Mouse (Mus musculus): ENCODE data around the gene Trmt1l. TPM values are rescaled to one million over a fixed set of nuclear protein-coding genes. Genes with fewer than 3 reads are reported as not detected.
A peak's percentile ranks its signal among the peaks of the same experiment; 100 is the strongest.

The Trmt1l gene
- polyA plus RNA-seq, 1 experiment from 2014 or later: 54.8 TPM

GRCm38 (mm10) chr1:151495635-151496285, 67.4 kb downstream of the Trmt1l start:
- no peak overlapping the region for H3K4me3 ChIP-seq
- H3K9ac ChIP-seq: no peak overlapping the region
- H3K27me3 ChIP-seq: no peaks in the 10 kb centered on the region
- no peak overlapping the region for H3K4me2 ChIP-seq (replicated peaks)
- no peaks in the 10 kb centered on the region for H3K9me3 ChIP-seq
- 84% methylated on average over 2 of the region's 2 CpGs for WGBS
- peaks cover 31% of the 10 kb centered on the region for H3K4me1 ChIP-seq
- no peak for ATAC-seq (ENCODE audit: insufficient number of reproducible peaks, insufficient read depth, low FRiP score, low TSS enrichment)
- no peak overlapping the region for H3K27ac ChIP-seq
- H3K36me3 ChIP-seq: no peaks in the 10 kb centered on the region

GRCm38 (mm10) chr1:151497028-151497427, 68.7 kb downstream of the Trmt1l start:
- Histone ChIP-seq H3K9ac (no peak overlapping the region), H3K9me3 (no peaks in the 10 kb centered on the region), H3K27me3 (no peaks in the 10 kb centered on the region), H3K27ac (no peak overlapping the region), H3K4me1 (peaks cover 32% of the 10 kb centered on the region), H3K4me2 (replicated peaks) (no peak overlapping the region), H3K4me3 (no peak overlapping the region), H3K36me3 (no peaks in the 10 kb centered on the region)
- no peak for ATAC-seq (ENCODE audit: insufficient number of reproducible peaks, insufficient read depth, low FRiP score, low TSS enrichment)
- WGBS: 86% methylated on average over 8 of the region's 8 CpGs

DNA sequence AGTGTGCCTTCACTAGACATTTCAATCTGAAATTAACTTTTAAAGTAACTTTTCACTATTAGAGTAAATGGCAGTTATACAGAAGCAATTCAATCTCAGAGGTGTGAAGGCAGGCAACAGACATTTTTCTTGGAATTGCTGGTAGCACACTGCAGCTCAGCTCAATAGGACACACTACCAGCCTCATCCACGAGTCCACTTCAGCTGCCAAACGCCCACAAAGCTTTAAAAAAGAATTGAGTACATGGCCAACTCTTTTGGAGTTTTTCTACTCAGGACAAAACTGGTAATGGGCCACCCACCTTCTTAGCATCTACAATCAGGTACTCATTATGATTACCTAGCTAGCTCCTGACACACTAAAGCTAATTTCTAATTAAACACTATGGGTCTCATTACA, 69.6 kb downstream of the Trmt1l start:
- Histone ChIP-seq H3K4me2 (replicated peaks) (no peak overlapping the region), H3K4me3 (no peak overlapping the region), H3K27me3 (no peaks in the 10 kb centered on the region), H3K36me3 (no peaks in the 10 kb centered on the region), H3K27ac (no peak overlapping the region), H3K9ac (no peak overlapping the region), H3K9me3 (no peaks in the 10 kb centered on the region), H3K4me1 (peaks cover 32% of the 10 kb centered on the region)
- WGBS: 78% methylated on average over 2 of the region's 2 CpGs
- no peak for ATAC-seq (ENCODE audit: insufficient number of reproducible peaks, insufficient read depth, low FRiP score, low TSS enrichment)

DNA sequence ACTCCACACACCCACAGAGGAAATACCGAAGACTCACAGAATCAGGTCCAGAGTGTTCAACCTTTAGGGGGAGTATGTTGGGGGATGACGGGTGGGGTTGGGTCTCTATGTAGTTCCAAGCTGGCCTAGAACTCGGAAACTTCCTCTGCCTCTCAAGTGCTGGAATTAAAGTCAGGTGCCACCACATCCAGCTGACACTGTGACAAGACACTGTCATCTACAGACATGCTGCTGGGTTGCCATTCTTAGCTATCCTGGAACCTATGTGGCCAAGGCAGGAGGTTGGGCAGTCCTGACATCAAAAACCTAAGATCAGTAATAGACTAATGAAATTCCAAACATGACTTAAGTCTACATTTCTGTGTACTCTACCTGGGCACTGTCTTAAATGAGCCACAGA, 70.0 kb downstream of the Trmt1l start:
- H3K27me3 ChIP-seq: no peaks in the 10 kb centered on the region
- no peak overlapping the region for H3K9ac ChIP-seq
- no peak overlapping the region for H3K4me2 ChIP-seq (replicated peaks)
- H3K4me3 ChIP-seq: no peak overlapping the region
- WGBS: 84% methylated on average over 3 of the region's 3 CpGs
- H3K36me3 ChIP-seq: no peaks in the 10 kb centered on the region
- peaks cover 32% of the 10 kb centered on the region for H3K4me1 ChIP-seq
- no peaks in the 10 kb centered on the region for H3K9me3 ChIP-seq
- ATAC-seq (ENCODE audit: insufficient number of reproducible peaks, insufficient read depth, low FRiP score, low TSS enrichment): no peak
- no peak overlapping the region for H3K27ac ChIP-seq

DNA sequence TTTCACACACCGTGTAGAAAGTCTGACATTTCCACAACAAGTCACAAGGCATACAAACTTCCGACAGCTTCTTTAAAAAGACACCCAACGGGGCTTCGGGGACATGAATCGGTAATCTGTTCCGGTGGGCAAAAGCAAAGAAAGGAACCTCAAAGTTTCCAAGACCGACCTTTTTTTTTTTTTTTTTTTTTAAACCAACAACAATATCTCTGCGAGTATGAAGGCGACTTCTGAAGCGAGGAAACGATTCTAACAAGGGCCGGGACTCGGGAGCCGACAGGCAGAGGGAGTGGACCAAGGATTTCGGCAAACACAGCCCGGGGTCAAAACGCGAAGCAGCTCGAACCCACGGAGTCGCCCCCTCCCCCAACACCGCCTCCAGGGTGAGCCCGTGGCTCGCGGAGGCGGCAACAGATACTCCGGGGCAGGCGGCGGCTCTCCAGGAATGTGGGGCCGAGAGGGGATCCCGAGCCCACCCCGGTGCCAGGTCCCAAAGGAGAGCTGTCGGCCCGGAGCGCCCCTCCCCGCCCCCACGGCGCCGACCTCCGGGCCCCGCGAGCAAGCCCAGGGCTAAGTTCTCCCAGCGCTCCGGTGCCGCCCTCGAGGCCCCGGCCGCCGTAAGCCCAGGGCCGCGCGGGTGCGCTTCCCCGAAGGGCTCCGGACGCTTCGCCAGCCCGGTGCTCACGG, 71.6 kb downstream of the Trmt1l start:
- Histone ChIP-seq H3K27ac (peak overlapping the region; percentile 99), H3K27me3 (no peaks in the 10 kb centered on the region), H3K4me3 (peak overlapping the region; percentile 80), H3K9ac (peak overlapping the region; percentile 97), H3K4me1 (peaks cover 32% of the 10 kb centered on the region), H3K36me3 (no peaks in the 10 kb centered on the region), H3K4me2 (replicated peaks) (peak overlapping the region; percentile 52), H3K9me3 (no peaks in the 10 kb centered on the region)
- peak; percentile 17; the same call in 1 of the 2 replicates for ATAC-seq (ENCODE audit: insufficient number of reproducible peaks, insufficient read depth, low FRiP score, low TSS enrichment)
- WGBS: under 1% methylated on average over 49 of the region's 59 CpGs

- whole genome bisulfite sequencing: under 1% methylated on average over 65 of the region's 90 CpGs
- Histone ChIP-seq H3K9ac (peak within 1 kb of the TSS; percentile 97), H3K36me3 (no peaks in the 10 kb centered on the region), H3K27me3 (no peaks in the 10 kb centered on the region), H3K4me3 (peak within 1 kb of the TSS; percentile 80), H3K4me2 (replicated peaks) (peak within 1 kb of the TSS; percentile 52), H3K4me1 (peaks cover 27% of the 10 kb centered on the region), H3K27ac (peak within 1 kb of the TSS; percentile 99), H3K9me3 (no peaks in the 10 kb centered on the region)
- ATAC-seq (ENCODE audit: insufficient number of reproducible peaks, insufficient read depth, low FRiP score, low TSS enrichment): peak; percentile 94
These were observed 72.4 kb downstream of the Trmt1l start, which contains the start of gene Rnf2 for GRCm38 (mm10) chr1:151500531-151501361. Gene Rnf2, minus strand, starts transcription at chr1:151500955.

Small RNAs within 50 kb of the gene (microRNA-seq; reads per million reads assigned to microRNA genes)
- gene Mir7682: 1.1 reads per million

Other genes with a start within 250 kb of the Trmt1l start
- gene Gm47985, start 246.0 kb upstream of the Trmt1l start, polyA plus RNA-seq (2016; fragmentation: Nextera tagmentation; extraction: Ambion mirVana): 0.92 and 1.2 TPM in 2 replicates
- gene Gm8947, start 236.2 kb upstream of the Trmt1l start, polyA plus RNA-seq (2016; fragmentation: Nextera tagmentation; extraction: Ambion mirVana): 0.25 and 0.37 TPM in 2 replicates
- not detected in 2 replicates for gene Gm47995, start 230.1 kb upstream of the Trmt1l start, polyA plus RNA-seq (2016; fragmentation: Nextera tagmentation; extraction: Ambion mirVana)
- not detected in 2 replicates for gene 3110040M04Rik, start 224.4 kb upstream of the Trmt1l start, polyA plus RNA-seq (2016; fragmentation: Nextera tagmentation; extraction: Ambion mirVana)
- not detected in 2 replicates for gene Gm47996, start 218.4 kb upstream of the Trmt1l start, polyA plus RNA-seq (2016; fragmentation: Nextera tagmentation; extraction: Ambion mirVana)
- 351 and 372 TPM in 2 replicates for gene Ivns1abp, start 84.1 kb upstream of the Trmt1l start, polyA plus RNA-seq (2016; fragmentation: Nextera tagmentation; extraction: Ambion mirVana)
- gene Swt1, start 87 bp upstream of the Trmt1l start, polyA plus RNA-seq (2016; fragmentation: Nextera tagmentation; extraction: Ambion mirVana): 24.8 and 30.6 TPM in 2 replicates
- gene Rnf2, start 72.4 kb downstream of the Trmt1l start, polyA plus RNA-seq (2016; fragmentation: Nextera tagmentation; extraction: Ambion mirVana): 113 and 122 TPM in 2 replicates
- gene Fam129a, start 142.6 kb downstream of the Trmt1l start, polyA plus RNA-seq (2016; fragmentation: Nextera tagmentation; extraction: Ambion mirVana): 5.2 and 5.7 TPM in 2 replicates